Mouse (Mus musculus): ENCODE results near the gene Ajm1.

The Ajm1 gene

DNA sequence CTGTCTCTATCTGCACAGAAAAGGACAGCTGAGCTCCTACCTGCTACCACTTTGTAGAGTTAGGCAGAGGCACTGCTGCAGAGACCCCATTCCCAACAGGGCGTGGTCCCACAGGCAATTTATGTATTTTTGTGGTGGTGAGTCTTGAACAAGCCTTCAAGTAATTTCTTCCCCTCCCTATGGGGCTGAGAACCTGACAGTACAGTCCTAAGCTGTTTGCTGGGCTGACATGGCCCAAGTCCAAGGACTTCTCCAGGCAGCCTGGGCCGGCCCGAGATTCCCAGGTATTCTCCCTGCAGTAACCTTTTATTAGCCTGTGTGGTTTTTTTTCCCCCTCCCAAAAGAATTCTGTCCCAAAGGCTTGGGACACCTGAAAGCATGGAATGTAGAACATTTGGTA is 2.6 kb upstream of the Ajm1 start:
- no peak for DNase-seq (ENCODE audit: low read depth, low spot score)

DNA sequence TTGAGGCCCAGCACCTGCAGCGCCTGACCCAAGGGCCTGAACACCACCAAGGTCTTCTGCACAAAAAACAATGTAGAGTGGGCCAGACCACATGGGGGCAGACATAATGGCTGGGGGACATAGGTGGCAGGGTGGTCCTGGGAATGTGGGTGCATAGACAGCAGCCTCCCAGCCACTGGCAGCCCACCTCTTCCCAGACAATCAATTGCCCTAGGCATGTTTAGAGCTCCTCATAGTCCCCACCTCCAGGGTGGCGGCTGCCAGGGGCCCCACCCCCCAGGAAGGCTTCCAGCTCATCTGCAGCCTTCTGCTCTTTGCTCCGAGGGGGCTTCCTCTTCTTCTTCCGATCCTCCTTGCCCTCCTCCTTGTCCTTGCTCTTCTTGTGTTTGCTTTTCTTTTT is 2.0 kb upstream of the Ajm1 start:
- no peak for DNase-seq (ENCODE audit: low read depth, low spot score)

GRCm38 (mm10) chr2:25583120-25583481 is 1.5 kb upstream of the Ajm1 start:
- no peak for DNase-seq (ENCODE audit: low read depth, low spot score)

DNA sequence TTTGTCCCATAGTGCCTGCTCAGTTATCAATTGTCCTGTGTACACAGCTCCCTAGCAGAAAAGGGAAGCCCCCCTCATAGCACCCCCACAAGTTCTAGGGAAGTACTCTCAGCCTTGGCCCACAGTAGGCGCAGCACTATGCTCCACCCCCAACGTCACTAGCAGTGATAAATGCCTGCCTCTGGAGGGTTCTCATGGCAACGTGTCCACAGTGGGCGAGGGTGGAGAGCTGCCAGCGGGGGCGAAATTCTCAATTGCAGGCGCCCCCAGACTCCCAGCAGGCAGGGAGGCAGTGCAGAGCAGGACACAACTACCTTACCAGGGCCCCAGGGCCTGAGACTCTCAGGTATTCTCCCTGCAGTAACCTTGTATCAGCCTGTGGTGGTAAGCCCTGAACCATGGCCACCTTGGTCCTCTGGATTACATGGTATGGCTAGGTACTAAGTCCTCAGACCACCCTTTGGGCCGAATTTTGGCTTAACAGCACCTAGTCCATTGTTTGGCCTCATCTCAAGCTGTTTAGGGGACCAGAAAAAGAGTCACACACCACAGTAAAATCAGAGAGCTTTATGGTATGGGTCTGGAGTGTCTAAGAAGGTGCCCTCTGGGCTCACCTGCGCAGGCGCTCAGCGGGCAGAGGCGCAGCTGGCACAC is 1.0 kb upstream of the Ajm1 start:
- DNase-seq (ENCODE audit: low read depth, low spot score), result peak; percentile 80

GRCm38 (mm10) chr2:25581901-25582301 is 344 bp upstream of the Ajm1 start:
- DNase-seq (ENCODE audit: low read depth, low spot score), result no peak

DNA sequence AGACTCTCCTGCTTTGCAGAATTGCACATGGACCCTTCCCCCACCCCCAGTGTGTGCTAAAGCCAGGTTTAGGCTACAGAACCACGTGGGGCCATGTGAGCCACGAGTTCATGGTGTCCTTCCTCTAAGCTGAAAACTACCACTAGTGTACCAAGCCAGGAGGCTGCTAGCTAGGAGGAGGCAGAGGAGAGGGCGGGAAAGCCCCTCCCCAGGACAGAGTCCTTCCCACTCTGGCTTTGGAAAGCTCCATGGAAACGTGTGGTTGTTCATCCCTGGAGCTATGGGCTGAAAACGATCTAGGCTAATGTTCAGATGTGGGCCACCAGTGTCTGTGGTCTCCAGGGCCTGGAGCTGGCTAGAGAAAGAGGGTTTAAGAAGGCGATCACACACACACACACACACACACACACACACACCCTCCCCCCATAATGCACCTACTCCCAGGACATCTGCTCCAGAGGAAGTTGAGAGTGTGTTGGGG is 896 bp downstream of the Ajm1 start:
- peak; percentile 42 for DNase-seq (ENCODE audit: low read depth, low spot score)

GRCm38 (mm10) chr2:25579737-25580460 is 1.7 kb downstream of the Ajm1 start:
- no peak for DNase-seq (ENCODE audit: low read depth, low spot score)

DNA sequence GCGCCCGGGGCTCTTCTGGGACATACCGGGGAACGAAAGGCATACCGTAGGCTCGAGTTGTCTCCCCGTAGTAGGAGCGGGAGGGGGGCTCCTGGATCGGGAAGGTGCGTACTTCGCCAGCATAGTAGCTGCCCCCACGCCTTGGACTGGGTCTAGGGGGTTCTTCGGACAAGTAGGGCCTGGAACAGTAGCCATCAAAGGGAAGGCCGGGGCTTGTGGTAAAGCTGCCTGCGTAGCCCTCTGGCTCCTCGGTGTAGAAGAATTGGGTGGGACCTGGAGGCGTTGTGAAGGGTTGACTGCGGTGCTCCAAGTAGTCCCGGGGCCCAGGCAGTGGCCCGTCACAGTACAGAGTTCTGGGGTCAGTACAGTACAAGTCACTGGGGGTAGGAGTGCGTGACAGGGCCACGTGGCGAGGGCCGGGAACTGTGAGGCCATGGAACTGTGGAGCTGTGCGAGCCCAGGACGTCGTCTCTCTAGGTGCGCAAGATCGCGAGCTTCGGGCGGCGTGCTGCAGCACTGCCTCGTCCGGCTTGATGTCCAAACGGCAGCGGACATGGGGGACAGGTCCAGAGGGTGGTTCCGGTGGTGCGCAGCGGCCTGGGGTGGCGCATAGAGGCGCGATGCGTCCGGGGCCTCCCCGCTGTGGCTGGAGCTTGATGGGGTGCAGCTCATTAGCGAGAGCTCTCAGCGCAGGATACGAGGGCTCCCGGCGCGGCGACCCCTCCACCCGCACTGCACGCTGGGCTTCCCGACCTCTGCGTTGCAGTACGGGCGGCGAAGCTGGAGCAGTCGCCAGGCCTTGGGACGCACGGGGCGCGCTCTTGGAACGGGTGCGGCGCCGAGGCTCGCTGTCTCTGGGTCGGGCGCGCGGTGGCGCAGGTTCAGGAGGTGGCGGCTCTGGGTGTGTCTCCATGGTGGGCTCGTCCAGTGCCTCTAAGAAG is 2.5 kb downstream of the Ajm1 start:
- DNase-seq (ENCODE audit: low read depth, low spot score), result no peak

DNA sequence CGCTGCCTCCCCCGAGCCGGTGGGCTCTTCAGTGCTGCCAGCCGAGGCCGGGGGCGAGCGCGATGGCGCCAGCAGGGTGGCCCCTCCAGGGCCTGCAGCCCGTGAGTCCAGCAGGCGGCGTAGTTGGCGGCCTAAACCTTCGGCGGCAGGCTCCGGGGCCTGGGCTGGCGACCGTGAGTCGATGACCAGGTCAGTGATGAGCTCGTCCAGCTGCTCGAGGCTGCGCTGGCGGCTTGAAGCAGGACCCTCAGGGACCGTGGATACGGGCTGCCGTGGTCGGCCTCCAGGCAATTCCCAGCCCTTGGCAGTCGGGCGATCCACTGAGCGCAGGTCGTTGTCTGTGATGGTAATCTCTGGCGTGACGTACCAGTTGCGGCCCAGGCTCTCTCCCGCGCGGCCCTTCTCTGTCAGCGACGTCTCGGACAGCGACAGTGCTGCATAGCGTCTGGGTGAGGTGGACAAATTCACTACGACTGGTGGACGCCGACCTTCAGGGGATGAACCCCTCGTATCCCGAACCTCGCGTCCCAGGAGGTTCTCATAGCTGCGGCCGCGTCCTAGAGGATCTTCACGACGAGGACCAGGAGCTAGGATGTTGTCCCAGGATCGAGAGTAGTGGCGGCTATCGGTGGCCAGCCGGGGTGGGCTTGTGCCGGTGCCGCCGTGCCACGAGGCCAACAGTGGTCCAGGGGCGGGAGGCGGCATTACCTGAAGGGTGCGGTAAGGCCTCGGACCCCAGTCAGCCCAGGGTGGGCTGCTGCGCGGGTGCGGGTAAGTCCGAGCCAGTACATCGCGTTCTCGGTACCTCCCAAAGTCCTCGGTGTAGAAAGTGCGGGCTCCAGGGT is 3.4 kb downstream of the Ajm1 start:
- DNase-seq (ENCODE audit: low read depth, low spot score), result no peak

GRCm38 (mm10) chr2:25576965-25577891 is 4.3 kb downstream of the Ajm1 start:
- no peak for DNase-seq (ENCODE audit: low read depth, low spot score)

DNA sequence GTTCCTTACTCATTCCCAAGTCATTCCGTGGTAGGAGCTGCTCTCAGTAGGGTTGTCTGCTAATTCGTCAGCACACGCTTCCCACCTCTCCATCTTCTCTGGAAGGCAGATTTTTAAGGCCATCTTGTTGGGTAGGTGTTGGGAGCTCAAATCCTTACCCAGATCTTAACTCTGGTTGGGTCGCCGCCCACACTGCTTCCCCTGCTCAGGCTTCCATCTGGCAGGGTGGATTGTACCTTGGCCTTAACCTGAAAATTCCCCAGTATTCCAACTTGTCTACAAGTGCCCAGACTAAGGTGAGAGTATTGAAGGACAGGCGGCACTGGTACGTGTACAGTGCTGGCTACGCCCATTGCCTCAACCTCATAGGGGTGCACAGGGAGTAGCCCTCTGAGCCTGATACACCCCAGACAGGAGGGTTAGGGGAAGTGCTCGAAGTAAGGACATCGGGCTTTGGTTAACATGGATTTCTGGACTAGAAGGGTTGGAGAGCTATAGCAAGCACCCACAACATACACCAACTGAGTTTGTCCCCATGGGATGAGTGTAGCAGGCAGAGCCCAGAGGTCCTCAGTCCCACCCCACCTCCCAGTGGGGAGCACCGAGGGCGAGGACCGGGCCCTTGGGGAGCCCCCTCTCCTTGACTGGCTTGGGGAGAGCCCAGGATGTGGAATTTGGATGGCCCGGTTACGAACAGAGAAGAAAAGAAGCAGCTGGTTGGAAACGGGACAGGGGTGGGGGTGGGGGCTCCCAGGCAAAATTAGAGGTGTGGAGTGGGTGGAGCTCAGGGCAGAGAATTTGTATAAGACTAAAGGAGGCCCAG is 5.3 kb downstream of the Ajm1 start:
- DNase-seq (ENCODE audit: low read depth, low spot score), result peak; percentile 71

GRCm38 (mm10) chr2:25575432-25576027 is 6.0 kb downstream of the Ajm1 start:
- DNase-seq (ENCODE audit: low read depth, low spot score), result no peak

DNA sequence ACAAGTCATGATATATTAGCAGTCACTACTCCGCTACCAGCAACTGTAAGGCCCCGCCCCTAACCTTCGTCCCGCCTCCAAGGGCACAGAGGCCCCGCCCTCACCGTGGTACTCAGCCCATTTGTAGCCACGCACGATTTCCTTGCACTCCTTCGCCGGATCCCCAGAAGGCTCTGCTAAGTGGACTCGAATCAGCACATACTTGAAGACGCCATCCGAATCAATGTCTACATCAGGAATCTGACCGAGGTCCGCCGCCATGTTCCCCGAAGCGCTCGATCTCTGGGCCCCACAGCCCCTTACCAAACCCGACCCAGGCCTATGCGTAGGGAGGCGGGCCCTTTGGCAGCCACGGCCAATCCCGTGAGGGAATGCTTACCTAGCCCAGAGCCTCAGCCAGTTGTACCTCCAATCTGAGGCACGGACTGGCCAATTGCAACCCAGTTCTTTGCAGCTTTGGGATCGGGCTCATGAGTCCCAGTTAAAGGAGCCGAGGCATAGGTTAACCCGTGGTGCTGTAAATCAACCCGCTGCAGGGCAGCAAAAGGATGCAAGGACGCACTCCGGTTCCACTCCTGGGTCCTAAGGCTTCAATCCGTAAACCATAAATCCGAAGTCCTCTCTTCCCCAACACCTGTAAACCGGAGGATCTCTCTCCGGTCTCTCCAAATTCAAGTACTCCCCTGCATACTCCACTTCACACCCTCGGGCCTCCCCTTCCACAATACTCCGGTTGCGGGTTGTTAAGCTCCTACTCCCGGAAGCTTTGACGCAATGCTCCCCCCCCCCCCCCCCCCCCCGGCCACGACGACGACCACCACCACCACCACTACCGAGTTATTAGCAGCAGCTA is 6.8 kb downstream of the Ajm1 start, which contains the start of the genes Mamdc4 and Phpt1:
Gene Mamdc4, minus strand, starts transcription at position 267 of the 853 bp plus-strand sequence.
Gene Phpt1, minus strand, starts transcription at position 646 of the 853 bp plus-strand sequence.
- DNase-seq (ENCODE audit: low read depth, low spot score), result peak; percentile 98

GRCm38 (mm10) chr2:25574136-25574535 is 7.4 kb downstream of the Ajm1 start:
- no peak for DNase-seq (ENCODE audit: low read depth, low spot score)

DNA sequence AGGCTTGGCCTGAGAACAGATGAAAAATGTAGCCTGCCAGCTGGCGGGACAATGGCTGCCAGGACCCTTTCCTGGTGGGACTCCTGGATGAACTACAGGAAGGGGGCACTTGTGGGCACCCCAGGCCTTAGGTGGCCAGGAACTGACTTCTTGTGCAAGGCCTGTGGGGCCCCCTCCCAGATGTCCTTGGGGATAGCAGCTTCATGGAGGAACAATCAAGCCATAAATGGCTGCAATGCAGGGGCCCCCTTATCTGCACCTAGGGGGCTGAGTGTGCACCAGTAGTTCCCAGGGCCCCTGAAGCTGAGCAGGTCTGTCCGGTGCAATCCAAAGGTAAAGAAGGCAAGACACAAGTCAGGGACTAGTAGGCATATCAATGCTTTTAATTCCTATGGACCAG is 8.5 kb downstream of the Ajm1 start:
- DNase-seq (ENCODE audit: low read depth, low spot score), result no peak

DNA sequence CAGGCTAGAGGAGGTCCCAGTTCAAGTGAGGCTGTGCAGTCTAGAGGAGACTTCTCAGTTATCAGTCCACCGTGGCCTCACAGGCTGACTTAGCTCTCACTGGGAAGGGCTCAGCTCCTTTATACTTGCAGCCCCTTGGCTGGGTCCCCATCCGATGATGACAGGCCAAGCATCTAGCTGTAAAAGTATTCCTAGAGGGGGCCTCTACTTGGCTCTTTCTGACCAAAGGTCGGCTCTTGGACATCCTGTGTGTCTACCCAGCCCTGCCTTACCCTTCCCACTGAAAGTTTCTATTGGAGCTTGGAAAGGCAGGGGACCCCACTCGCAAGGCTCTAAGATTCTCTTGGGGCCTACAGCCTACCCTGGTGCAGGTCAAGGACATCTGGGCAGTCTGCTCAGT is 10.3 kb downstream of the Ajm1 start:
- no peak for DNase-seq (ENCODE audit: low read depth, low spot score)

DNA sequence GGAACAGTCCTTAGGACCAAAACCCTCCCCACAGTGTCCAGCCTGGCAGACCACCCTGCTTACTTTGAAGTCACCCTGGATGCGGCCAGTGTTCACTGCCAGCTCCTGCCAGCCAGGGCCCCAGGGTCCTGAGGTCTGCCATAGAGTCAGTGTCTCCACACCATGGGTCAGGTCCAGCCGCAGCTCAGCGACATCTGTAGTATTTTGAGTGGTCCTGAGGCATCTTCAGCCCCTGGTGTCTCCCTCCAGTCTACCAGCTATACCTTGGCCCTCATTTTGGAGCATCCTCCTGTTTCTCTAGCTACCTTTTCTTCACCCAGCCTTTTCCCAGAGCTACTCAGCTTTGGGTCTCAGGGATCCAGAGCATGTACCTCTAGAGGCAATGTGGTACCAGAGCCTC is 12.2 kb downstream of the Ajm1 start:
- DNase-seq (ENCODE audit: low read depth, low spot score), result no peak

All from telencephalon, adult 2 months (tissue).